Mouse (Mus musculus) midbrain, embryonic 12.5 days (tissue): ENCODE data around the gene Rbm20. TPM values are rescaled to one million over a fixed set of nuclear protein-coding genes. Genes with fewer than 3 reads are reported as not detected.
"Not testable (repeated sequence)": the region's sequence is repeated elsewhere in the genome, so short reads cannot be mapped to it uniquely, and the experiment has no call there.

Source experiments
- ATAC-seq: fragments of 200-750 bp; cut with Nextera tagmentation; 2 replicates; pipeline ENCODE4 v1.8.0; 2017; ENCODE audit warnings: low read depth, moderate TSS enrichment, moderate library complexity; ENCODE audit not compliant: low FRiP score
- H3K27ac ChIP-seq: fragments of 300-500 bp; sonication (generic); replicated peaks from 2 replicates; pipeline ENCODE4 v1.5.1; 2016; ENCODE audit warnings: mild to moderate bottlenecking
- H3K27me3 ChIP-seq: fragments of 300-500 bp; sonication (generic); 2 replicates; pipeline ENCODE4 v1.6.1; 2016; ENCODE audit warnings: mild to moderate bottlenecking
- H3K36me3 ChIP-seq: fragments of 300-500 bp; sonication (generic); 2 replicates; pipeline ENCODE4 v1.6.1; 2016
- H3K4me1 ChIP-seq: fragments of 300-500 bp; sonication (generic); 2 replicates; pipeline ENCODE4 v1.6.1; 2016
- H3K4me2 ChIP-seq: fragments of 300-500 bp; sonication (generic); replicated peaks from 2 replicates; pipeline ENCODE4 v1.6.1; 2016; ENCODE audit warnings: mild to moderate bottlenecking, moderate library complexity
- H3K4me3 ChIP-seq: fragments of 300-500 bp; sonication (generic); 2 replicates; pipeline ENCODE4 v1.5.1; 2016; ENCODE audit warnings: mild to moderate bottlenecking
- H3K9ac ChIP-seq: fragments of 300-500 bp; sonication (generic); replicated peaks from 2 replicates; pipeline ENCODE4 v1.6.1; 2016; ENCODE audit warnings: mild to moderate bottlenecking, moderate library complexity
- H3K9me3 ChIP-seq: fragments of 300-500 bp; sonication (generic); 2 replicates; pipeline ENCODE4 v1.6.1; 2016; ENCODE audit warnings: mild to moderate bottlenecking
- WGBS: fragments of 180-500 bp; shearing (Covaris S2); methylation state at CpG from one replicate; pipeline ENCODE4 v1.1.7; 2016; 5-methylcytosine and 5-hydroxymethylcytosine counted together
- polyA plus RNA-seq: library from polyadenylated mRNA; unstranded; fragments of >200 nt; fragmentation: Nextera tagmentation; extraction: Ambion mirVana; gene quantifications from 2 replicates; pipeline ENCODE4 v1.2.1, GENCODE M21; 2016

Gene Rbm20
- polyA plus RNA-seq, 1 experiment from 2014 or later = 1.3 TPM

DNA sequence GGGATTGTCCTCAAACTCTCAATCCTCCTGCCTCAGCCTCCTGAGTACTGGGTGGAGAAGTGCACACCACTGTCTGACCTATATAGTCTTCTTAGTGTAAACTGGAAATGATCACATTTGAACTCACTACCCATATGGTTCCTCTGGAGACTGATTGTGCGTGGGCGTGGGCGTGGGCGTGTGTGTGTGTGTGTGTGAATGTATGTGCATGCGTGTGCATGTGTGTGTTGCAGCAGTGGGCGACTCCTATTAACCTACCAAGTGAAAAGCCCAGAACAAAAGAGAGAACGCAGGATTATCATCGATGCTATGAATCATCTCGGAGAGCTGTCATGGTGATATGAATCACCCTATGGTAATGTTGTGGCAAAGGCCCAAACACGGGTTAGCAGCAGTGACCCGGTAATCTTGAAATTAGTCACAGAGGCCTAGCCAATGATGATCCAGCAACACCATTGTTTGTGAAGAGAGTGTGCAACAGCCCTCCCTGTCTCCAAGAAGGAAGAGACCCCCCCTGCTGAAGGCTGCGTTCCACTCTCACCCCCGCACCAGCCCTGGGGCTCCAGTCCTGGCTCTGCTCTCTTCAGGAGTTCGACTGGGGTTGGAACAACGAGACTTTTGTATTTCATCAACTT, 123.4 kb downstream of the Rbm20 start:
- Histone ChIP-seq H3K4me2 (no peak overlapping the region), H3K9me3 (no peaks in the 10 kb centered on the region), H3K9ac (no peak overlapping the region), H3K27me3 (peaks cover 3% of the 10 kb centered on the region; the same call in 1 of the 2 replicates), H3K36me3 (no peaks in the 10 kb centered on the region), H3K4me3 (no peak overlapping the region), H3K27ac (no peak overlapping the region), H3K4me1 (peaks cover 4% of the 10 kb centered on the region; the same call in 1 of the 2 replicates)
- WGBS = 83% methylated on average over 15 of the region's 15 CpGs
- ATAC-seq = no peak

DNA sequence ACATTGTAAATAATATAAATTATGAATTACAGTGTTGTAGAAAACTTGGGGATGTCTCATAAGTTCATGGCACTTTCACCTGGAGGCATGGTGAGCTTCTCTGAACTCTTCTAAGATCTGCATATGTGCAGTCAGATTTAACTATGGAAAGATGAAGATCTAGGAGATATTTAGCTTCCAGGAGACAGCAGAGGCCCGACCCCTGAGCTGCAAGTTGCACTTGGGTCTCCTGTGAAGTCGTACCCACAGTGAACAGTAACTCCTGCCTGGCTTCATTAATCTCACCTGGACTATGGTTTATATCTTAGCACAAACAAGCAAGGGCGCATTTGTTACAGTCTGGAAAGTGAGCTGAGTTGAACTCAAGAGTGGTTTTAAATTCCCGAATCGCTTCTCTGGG, 124.3 kb downstream of the Rbm20 start:
- H3K36me3 ChIP-seq = no peaks in the 10 kb centered on the region
- peaks cover 3% of the 10 kb centered on the region; the same call in 1 of the 2 replicates for H3K27me3 ChIP-seq
- H3K4me1 ChIP-seq = peaks cover 8% of the 10 kb centered on the region; the same call in 1 of the 2 replicates
- H3K9ac ChIP-seq = no peak overlapping the region
- no peaks in the 10 kb centered on the region for H3K9me3 ChIP-seq
- H3K27ac ChIP-seq = no peak overlapping the region
- no peak overlapping the region for H3K4me3 ChIP-seq
- 89% methylated on average over 5 of the region's 5 CpGs for WGBS
- no peak overlapping the region for H3K4me2 ChIP-seq
- ATAC-seq = no peak

DNA sequence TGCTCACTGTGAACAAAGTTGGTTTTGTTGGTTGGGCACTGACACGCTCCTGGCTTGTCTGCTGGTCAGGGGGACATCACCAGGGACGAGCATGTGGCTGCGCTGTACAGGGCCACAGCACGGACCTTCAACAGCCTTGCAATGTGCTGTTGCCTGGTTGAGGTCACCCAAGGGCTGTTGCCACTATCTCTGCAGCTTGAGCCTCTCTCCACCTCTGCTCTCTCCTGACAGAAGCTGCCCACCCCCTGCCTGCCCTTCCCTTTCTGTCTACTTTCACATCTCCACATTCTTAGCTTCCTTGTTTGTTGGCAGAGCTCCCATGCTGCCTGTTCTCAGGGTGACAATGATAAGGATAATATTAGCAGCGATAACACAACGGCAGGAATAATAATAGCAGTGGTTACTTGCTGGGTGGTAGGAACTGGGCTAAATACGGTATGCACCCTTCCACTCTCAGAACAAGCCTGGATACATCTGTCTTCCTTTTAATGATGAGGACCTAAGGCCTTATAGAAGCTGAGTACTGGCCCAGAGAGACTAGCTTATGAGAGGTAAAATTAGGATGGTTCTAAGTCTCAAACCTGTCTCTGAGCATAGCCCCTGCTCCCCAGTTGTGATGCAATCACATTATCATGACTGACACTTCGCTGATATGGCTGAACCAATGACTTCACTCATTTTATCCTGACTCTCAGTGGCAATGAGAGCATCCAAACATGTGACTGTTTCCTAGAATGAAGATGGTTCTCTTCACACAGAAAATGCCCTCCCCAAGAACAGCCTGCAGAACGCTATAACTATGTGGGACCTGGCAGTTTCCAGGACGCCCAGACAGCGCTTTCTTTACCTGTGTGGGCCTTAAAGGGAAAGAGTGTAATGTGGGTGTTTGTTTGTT, 124.9 kb downstream of the Rbm20 start:
- H3K9ac ChIP-seq = no peak overlapping the region
- ATAC-seq = no peak
- no peaks in the 10 kb centered on the region for H3K9me3 ChIP-seq
- no peak overlapping the region for H3K27ac ChIP-seq
- 88% methylated on average over 11 of the region's 11 CpGs for WGBS
- H3K36me3 ChIP-seq = no peaks in the 10 kb centered on the region
- no peak overlapping the region for H3K4me3 ChIP-seq
- no peak overlapping the region for H3K4me2 ChIP-seq
- H3K27me3 ChIP-seq = peaks cover 3% of the 10 kb centered on the region; the same call in 1 of the 2 replicates
- H3K4me1 ChIP-seq = peaks cover 9% of the 10 kb centered on the region; the same call in 1 of the 2 replicates

DNA sequence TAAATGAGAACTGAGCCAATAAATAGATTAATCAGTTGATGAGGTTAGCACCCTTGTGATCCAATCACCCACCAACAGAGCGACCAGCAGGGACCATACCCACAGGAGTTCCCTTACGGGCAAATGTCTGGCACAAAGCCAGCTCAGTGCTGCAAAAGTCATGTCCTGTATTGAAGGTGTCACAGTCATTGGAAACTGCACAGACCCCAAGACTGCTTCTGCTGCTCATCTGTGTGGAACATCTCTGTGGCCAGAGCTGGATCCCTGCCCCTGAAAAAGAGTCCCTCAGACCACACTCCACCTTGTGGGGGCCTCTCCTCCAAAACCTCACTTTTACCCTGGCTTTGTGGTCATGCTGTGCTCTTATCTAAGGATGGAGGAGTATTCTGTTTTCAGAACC, 126.8 kb downstream of the Rbm20 start:
- WGBS = 77% methylated on average over 2 of the region's 2 CpGs
- Histone ChIP-seq H3K4me2 (no peak overlapping the region), H3K9me3 (no peaks in the 10 kb centered on the region), H3K9ac (no peak overlapping the region), H3K27me3 (peaks cover 3% of the 10 kb centered on the region; the same call in 1 of the 2 replicates), H3K27ac (no peak overlapping the region), H3K4me3 (no peak overlapping the region), H3K4me1 (peaks cover 9% of the 10 kb centered on the region; the same call in 1 of the 2 replicates), H3K36me3 (no peaks in the 10 kb centered on the region)
- no peak for ATAC-seq

DNA sequence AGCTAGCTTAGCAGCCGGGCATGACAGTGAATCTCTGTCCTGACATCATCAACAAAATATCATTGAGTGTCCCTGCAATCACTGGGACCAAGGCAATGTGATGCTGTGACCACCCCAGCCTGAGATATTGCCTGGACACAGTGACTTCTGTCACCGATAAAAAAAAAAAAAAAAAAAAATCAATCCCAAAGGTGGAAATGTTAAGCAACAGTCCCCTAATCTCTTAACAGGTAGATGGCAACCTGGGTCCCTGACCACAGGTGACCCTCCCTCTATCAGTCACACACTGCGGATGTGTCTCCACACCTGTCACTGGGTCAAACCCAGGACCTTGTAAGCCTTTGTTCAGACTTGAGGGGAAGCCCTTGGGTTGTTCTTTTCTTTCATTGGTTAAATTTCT, 128.0 kb downstream of the Rbm20 start:
- Histone ChIP-seq H3K36me3 (no peaks in the 10 kb centered on the region), H3K27ac (no peak overlapping the region), H3K4me2 (no peak overlapping the region), H3K9me3 (no peaks in the 10 kb centered on the region), H3K27me3 (peaks cover 6% of the 10 kb centered on the region; the same call in 1 of the 2 replicates), H3K4me1 (peaks cover 12% of the 10 kb centered on the region; the same call in 1 of the 2 replicates), H3K9ac (no peak overlapping the region), H3K4me3 (no peak overlapping the region)
- WGBS = 85% methylated on average over 3 of the region's 3 CpGs
- ATAC-seq = no peak

DNA sequence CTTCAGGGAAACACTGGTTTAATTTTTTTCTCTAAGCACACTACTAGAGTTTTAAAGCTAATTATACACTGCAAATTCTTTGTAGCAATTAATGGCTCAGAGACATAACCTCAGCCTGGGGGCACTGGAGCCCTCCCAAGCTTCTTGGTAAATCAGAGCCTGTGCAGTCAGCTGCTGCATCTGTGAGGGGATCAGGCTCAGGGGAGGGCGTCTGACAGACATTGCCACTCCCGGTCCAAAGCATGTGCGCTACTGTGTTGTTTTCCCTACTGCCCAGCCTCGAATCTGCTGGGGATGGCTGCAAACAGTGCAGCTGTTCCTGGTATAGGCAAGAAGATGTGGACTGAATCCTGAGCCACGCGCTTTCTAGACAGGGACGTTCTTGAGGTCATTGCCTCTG, 129.0 kb downstream of the Rbm20 start:
- 67% methylated on average over 7 of the region's 7 CpGs for WGBS
- Histone ChIP-seq H3K36me3 (no peaks in the 10 kb centered on the region), H3K9me3 (no peaks in the 10 kb centered on the region), H3K27ac (no peak overlapping the region), H3K4me3 (no peak overlapping the region), H3K27me3 (peaks cover 6% of the 10 kb centered on the region; the same call in 1 of the 2 replicates), H3K9ac (no peak overlapping the region), H3K4me1 (peaks cover 8% of the 10 kb centered on the region; the same call in 1 of the 2 replicates), H3K4me2 (no peak overlapping the region)
- no peak for ATAC-seq

DNA sequence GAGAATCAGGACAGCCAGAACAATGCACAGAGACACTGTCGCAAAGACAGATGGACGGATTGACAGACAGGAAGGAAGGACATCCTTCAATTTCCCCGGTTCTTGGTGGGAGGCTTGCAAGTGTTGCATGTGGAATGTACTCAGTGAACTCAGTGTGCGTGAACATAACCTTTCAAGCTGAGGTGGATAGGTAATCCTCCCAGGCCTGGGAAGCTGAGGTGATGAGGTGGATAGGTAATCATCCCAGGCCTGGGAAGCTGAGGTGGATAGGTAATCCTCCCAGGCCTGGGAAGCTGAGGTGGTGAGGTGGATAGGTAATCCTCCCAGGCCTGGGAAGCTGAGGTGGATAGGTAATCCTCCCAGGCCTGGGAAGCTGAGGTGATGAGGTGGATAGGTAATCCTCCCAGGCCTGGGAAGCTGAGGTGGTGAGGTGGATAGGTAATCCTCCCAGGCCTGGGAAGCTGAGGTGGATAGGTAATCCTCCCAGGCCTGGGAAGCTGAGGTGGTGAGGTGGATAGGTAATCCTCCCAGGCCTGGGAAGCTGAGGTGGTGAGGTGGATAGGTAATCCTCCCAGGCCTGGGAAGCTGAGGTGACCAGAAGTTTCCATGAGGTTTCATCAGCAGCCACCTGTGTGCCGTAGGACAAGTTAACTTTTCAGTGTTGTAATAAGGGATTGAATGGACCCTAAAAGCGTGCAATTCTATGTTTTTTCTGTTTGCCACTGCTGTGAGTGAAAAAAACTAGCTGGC, 129.6 kb downstream of the Rbm20 start:
- H3K4me1 ChIP-seq, ATAC-seq, H3K27ac ChIP-seq, H3K4me2 ChIP-seq, H3K9ac ChIP-seq, H3K36me3 ChIP-seq, H3K9me3 ChIP-seq, H3K4me3 ChIP-seq, H3K27me3 ChIP-seq: not testable (repeated sequence)
- WGBS = 84% methylated on average over 6 of the region's 6 CpGs

DNA sequence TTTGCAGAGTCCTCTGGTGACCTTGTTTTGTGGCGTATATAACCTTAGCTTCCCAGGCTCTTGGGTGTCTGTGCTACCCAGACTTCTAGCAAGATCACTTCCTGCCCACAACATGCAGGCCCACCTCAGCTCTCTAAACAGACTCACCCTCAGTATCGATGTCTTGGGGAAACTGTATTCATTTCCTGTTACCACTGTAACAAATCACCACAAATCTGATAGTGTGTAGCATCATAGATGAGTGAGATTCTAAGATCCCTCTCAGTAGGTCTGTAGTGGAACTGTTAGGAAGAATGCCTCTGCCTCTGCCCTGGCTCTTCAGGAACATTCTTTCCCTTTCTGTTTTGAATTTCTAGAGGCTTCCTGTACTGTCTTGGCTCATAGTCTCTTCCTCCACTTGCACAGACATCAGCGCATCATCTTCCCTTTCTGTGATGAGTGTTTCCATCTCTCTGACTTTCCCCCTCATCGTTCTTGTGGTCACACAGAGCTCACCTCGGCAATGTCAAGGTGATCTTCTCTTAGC, 130.2 kb downstream of the Rbm20 start:
- no peaks in the 10 kb centered on the region for H3K36me3 ChIP-seq
- 91% methylated on average over 5 of the region's 5 CpGs for WGBS
- no peak for ATAC-seq
- no peak overlapping the region for H3K4me3 ChIP-seq
- no peaks in the 10 kb centered on the region for H3K9me3 ChIP-seq
- H3K27ac ChIP-seq = no peak overlapping the region
- peaks cover 6% of the 10 kb centered on the region; the same call in 1 of the 2 replicates for H3K27me3 ChIP-seq
- H3K4me1 ChIP-seq = peaks cover 8% of the 10 kb centered on the region; the same call in 1 of the 2 replicates
- no peak overlapping the region for H3K9ac ChIP-seq
- no peak overlapping the region for H3K4me2 ChIP-seq

DNA sequence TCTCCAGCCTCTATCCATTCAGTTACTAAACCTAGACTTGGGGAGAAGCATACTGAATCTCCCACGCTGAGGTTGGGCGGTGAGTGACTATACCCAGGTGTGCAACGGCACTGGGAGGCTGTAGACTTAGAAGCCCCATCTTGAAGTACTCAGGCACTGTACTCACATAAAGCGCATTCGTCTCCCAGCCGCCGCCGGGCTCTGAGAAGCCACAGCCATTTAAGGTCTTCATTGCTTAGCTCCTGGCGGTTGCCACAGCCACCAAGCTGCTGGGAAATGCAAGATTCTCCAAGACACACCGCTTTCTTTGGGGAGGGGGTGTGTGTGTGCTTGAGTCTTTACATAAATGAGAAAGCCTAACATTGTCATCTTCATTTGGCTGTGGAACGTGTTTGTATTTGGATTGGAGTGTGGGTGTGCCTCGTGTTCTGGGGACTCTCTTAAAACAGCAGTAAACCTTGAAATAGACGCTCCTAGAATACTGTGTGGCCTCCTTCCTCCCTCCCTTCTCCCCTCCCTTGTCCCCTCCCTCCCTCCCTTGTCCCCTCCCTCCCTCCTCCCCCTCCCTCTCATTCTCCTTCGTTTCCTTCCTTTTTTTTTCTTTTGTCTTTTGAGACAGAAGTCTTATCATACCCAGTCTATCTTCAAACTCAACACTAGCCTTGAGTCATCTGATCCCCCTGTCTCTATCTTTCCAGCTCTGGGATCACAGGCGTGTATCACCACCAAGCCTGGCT, 131.1 kb downstream of the Rbm20 start:
- Histone ChIP-seq H3K4me1 (peaks cover 8% of the 10 kb centered on the region; the same call in 1 of the 2 replicates), H3K27me3 (peaks cover 6% of the 10 kb centered on the region; the same call in 1 of the 2 replicates), H3K9ac (no peak overlapping the region), H3K4me3 (no peak overlapping the region), H3K4me2 (no peak overlapping the region), H3K27ac (no peak overlapping the region), H3K9me3 (no peaks in the 10 kb centered on the region), H3K36me3 (no peaks in the 10 kb centered on the region)
- no peak for ATAC-seq
- 69% methylated on average over 15 of the region's 15 CpGs for WGBS

DNA sequence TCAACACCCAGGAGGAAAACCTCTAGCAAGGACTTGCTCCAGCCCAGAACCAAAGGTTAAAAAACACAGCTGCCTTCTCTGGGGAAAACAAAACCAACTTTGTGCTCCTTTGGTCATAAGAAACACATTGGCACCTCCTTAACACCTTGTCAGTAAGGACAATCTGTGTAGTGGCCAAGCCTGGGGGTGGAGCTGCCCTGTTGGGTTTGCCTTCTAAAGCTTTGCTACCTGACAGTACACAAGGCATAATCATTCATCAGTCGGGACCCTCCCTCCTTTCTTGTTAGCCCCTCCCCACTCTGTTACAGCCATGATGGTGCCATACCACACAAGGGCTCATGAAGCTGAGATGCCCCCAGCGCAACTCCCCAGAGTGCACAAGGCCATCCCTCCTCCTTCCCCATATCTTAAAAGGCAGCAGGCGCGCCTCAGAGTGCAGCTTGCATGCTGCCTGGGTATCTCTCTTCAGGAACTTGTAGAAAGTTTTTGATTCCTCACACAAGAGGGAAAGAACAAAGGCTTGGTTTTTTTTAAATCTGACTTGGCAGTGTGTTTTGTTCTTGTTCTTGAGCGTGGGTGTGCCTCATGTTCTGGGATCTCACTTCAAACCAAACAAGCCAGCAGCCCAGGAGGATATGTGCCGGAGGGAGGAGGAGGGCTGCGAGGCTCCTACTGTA, 132.2 kb downstream of the Rbm20 start:
- Histone ChIP-seq H3K4me1 (peaks cover 8% of the 10 kb centered on the region; the same call in 1 of the 2 replicates), H3K4me3 (no peak overlapping the region), H3K4me2 (no peak overlapping the region), H3K27me3 (peaks cover 2% of the 10 kb centered on the region; the same call in 1 of the 2 replicates), H3K9ac (no peak overlapping the region), H3K27ac (no peak overlapping the region), H3K36me3 (no peaks in the 10 kb centered on the region), H3K9me3 (no peaks in the 10 kb centered on the region)
- ATAC-seq = no peak
- WGBS = 62% methylated on average over 7 of the region's 7 CpGs
